Mouse (Mus musculus): ENCODE data around the gene Nle1. TPM values are rescaled to one million over a fixed set of nuclear protein-coding genes. Genes with fewer than 3 reads are reported as not detected.

Nle1 gene
- polyA plus RNA-seq (2017; shearing (Covaris generic)) = 36.6 TPM

DNA sequence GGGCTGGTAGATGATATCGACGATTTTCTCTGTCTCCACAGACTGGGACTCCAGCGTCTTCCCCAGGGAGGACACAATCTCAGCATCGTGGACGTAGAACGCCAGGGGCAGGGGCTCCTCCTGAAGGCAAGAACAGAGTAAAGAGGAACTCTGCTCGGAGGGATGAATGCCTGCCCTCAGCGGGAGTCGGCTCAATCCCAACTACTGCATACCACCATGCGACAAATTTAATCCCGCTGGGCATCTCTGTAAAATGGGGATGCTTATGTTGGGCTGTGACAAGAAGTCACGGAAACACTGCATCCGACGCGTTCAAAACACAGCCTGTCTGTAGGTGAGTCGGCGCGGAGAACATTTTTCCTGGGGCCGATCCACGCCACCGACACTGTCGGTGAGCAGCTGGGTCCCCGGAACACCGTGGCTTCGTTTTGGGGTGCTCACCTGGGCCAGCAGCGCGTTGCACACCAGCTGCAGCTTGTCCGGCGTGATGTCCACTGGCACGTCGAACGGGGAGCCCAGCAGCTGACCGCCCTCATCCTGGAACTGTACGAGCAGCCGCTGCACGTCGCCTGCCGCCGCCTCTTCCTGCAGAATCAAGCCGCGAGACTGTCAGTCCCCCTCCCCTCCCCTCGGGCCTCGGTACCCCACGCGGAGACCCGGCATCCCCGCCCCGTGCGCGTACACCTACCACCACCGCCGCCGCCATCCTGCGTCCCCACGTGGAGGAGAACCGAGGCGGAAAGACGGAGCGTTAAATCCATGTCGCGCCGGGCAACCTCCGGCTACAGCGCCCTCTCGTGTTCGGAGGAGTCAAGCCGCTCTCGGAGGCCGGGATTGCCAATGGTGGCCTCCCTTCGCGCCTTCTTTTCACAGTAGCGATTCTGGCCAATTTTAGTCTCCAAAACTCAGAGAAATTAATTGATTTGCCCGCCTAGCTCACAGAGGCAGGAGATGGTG, at the start of gene Nle1:
Nle1 (minus strand) TSS at position 761 of the 957 bp plus-strand sequence.

DNA sequence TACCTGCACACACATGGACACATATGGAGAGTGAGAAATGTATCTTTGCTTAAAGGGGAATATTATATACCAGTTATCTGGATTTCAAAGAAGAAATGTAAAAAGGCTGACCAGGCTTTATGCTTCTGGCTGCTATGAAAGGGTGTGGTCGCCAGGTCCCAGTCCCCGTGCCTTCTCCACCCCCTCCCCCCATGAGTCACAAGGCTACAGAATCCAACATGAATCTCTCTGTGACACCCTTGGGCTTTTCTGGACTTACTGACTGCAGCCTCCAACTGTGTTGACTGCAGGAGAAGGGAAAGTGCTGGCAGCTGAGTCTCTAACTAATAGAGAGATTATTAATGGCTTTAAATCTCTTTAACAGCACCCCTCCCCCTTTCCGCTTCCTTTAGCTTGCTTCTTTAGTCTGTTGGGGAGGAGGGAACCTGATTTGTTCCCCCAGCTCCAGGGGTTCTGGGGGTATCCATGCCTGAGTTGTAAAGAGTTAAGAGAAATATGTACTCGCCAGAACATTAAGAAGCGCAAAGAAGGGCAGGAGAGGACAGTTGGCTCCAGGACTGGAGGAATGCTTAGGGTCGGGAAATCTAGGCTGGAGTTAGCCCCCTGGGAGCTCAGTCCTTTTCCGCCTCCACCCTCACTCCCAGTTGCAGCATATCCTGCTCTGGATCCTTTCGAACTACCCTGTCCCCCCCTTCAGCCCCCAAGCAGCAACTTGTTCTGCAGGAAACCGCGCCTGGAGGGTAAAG, 42.7 kb upstream of the Nle1 start, which contains the start of gene Slfn5:
Slfn5 (plus strand) TSS at position 614 of the 746 bp plus-strand sequence.

DNA sequence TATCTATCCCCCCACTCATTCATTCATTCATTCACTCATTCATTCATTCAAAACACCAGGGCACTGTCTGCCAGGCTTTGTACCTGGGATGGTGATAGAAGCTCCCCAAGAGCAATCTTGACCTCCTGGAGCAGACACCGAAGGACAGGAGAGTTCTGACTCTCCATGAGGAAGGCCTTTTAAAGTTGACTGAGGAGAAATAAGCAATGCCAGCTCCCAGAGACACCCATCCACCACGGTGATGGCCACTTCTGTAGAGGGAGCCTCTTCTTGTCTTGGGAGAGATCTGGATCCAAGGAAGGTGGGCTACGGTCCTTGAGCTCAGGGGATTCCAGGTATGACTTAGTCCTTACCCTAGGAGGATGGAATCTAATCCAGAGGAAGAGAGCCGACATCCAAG, 2.0 kb upstream of the Nle1 start, which contains the start of gene Unc45b:
Unc45b (plus strand) TSS at position 301 of the 400 bp plus-strand sequence.

DNA sequence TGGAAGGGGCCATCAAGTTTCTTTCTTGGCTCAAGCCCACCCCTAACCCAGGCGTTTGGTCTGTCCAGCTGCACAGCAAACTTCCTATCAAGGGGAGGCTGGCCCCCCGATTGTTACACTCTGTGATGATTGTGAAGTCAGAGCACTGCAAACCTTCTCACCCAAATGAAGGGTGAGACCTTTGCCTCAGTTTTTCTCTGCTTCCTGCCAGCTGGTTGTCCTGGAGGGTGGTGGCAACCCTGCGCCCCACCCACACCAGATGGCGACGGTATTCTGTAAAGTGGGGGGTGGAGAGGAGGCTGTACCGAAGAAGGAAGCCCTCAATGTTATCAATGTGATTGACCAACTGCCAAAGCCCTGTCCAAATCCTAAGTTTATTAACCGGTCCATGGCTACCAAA, 16.3 kb downstream of the Nle1 start, which contains the start of gene Fndc8:
Fndc8 (plus strand) TSS at position 189 of the 400 bp plus-strand sequence.

DNA sequence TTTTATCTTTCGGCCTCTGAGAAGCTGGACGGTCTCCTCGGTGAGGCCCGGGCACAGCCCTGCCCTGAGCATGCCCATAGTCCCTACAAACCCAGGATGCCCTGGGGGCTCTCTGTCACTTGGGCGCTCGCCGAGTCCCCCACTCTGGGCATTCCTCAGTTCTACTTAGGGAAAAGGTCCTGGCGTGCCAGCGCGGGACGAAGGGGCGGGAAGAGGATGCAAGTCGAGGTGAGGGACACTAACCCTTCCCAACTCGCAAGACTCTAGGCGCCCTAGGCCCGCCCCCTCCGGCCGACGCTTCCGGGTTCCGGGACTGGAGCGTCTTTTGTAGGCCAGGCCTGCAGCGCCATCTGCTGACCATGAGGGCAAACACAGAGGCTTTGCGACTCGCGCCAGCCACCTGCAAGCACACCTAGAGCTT, 17.9 kb downstream of the Nle1 start, which contains the start of gene Rad51d:
Rad51d (minus strand) TSS at position 273 of the 421 bp plus-strand sequence.

DNA sequence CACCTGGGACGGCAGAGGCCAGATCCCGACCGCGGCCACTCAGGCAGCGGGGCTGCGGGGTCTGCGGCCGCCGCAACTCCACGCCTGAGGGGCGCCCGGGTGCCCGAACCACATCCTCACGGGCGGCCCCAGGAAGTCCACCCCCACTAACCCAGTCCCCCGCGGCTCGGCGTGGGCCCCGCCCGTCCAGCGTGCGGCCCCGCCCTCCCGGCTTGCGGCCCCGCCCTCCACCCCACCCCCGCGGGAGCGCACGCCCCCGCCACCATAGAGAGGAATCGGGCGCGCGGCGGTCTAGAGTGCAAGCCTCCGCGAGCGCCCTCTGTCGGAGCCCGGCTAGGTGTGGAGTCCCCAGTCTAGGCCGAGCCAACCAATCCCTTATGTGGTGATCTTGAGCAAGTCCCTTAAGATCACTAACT, 37.2 kb downstream of the Nle1 start, which contains the start of gene Rffl:
Rffl (minus strand) TSS at position 180 of the 416 bp plus-strand sequence.

Other genes with a start within 250 kb of the Nle1 start
- 0.15 TPM for gene Cct6b, start 144.1 kb downstream of the Nle1 start, polyA plus RNA-seq (2017; shearing (Covaris generic))
- gene Zfp830, start 144.1 kb downstream of the Nle1 start, polyA plus RNA-seq (2017; shearing (Covaris generic)) = 37.4 TPM
- gene Lig3, start 127.3 kb downstream of the Nle1 start, polyA plus RNA-seq (2017; shearing (Covaris generic)) = 40.9 TPM
- gene Rffl, start 37.2 kb downstream of the Nle1 start, polyA plus RNA-seq (2017; shearing (Covaris generic)) = 13.2 TPM
- gene Rad51d, start 17.8 kb downstream of the Nle1 start, polyA plus RNA-seq (2017; shearing (Covaris generic)) = 35.0 TPM
- 0.24 TPM for gene Fndc8, start 16.3 kb downstream of the Nle1 start, polyA plus RNA-seq (2017; shearing (Covaris generic))
- not detected for gene Unc45b, start 2.1 kb upstream of the Nle1 start, polyA plus RNA-seq (2017; shearing (Covaris generic))
- gene Slfn5, start 42.9 kb upstream of the Nle1 start, polyA plus RNA-seq (2017; shearing (Covaris generic)) = 53.0 TPM
- gene Slfn9, start 83.4 kb upstream of the Nle1 start, polyA plus RNA-seq (2017; shearing (Covaris generic)) = 23.4 TPM
- gene Slfn8, start 112.4 kb upstream of the Nle1 start, polyA plus RNA-seq (2017; shearing (Covaris generic)) = 148 TPM
- 617 TPM for gene Slfn2, start 156.7 kb upstream of the Nle1 start, polyA plus RNA-seq (2017; shearing (Covaris generic))
- 239 TPM for gene Slfn1, start 208.4 kb upstream of the Nle1 start, polyA plus RNA-seq (2017; shearing (Covaris generic))

Measured in activated CD4-positive, CD25-positive, alpha-beta regulatory T cell, adult 9 weeks (primary cell).